Mouse (Mus musculus) E14TG2a.4 (cell line): ENCODE data around the gene Vmn1r62.
"Not testable (repeated sequence)": the region's sequence is repeated elsewhere in the genome, so short reads cannot be mapped to it uniquely, and the experiment has no call there.

Experiments used
- H3K27me3 ChIP-seq: 2 replicates; pipeline ENCODE4 v1.6.1; 2014; ENCODE audit warnings: low read length, control low read depth; ENCODE audit not compliant: insufficient read depth
- H3K36me3 ChIP-seq: 2 replicates; pipeline ENCODE4 v1.6.1; 2014; ENCODE audit warnings: low read length, control low read depth; ENCODE audit not compliant: insufficient read depth
- H3K4me1 ChIP-seq: replicated peaks from 2 replicates; pipeline ENCODE4 v1.6.1; 2014; ENCODE audit warnings: low read depth, low read length, control low read depth
- H3K4me3 ChIP-seq: replicated peaks from 2 replicates; pipeline ENCODE4 v1.5.1; 2014; ENCODE audit warnings: mild to moderate bottlenecking, low read length
- H3K9me3 ChIP-seq: 2 replicates; pipeline ENCODE4 v1.6.1; 2014; ENCODE audit warnings: low read length, control low read depth

The Vmn1r62 gene

GRCm38 (mm10) chr7:5673331-5673730 lies at the start of gene Vmn1r62:
TSS of gene Vmn1r62 (plus strand) at chr7:5673631.
- not testable (repeated sequence) for H3K27me3 ChIP-seq, H3K36me3 ChIP-seq, H3K4me1 ChIP-seq, H3K4me3 ChIP-seq, H3K9me3 ChIP-seq
